Mouse (Mus musculus) megakaryocyte, embryonic 14.5 days (primary cell): ENCODE results near the gene Pygm.

ENCODE experiments used
- FLI1 ChIP-seq: IDR thresholded peaks from 2 replicates; pipeline ENCODE4 v1.6.1; 2012; ENCODE audit warnings: low read length, inconsistent platforms, mixed read lengths
- GATA1 ChIP-seq: IDR thresholded peaks from 3 replicates; pipeline ENCODE4 v1.6.1; 2012; ENCODE audit warnings: mixed read lengths, low read length, inconsistent platforms, borderline replicate concordance

DNA sequence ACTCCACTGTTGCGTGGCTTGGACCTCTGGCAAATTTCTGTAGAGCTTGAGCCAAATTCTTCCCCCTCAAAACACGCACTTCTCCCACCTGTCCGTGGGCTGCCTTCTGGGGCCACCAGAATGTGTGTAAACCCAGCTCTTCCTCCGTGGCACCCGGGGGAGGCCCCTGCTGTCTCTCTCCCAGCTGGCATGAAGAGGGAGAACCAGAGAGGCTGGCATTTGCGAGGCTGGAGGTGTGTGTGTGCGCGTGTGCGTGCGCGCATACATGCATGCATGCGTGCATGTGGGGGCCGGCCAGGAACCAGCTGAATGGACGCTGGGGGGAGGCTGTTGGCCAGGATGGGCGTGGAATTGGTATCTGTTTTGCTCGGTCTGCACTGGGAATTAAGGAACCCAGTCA is 39.0 kb downstream of the Pygm start:
- TF ChIP-seq GATA1 (no peak), FLI1 (no peak)
